ENCODE assay signal across 11 mouse cellular contexts in genomic region chr11:11656995-11657530, GRCm38 (mm10). TPM values are rescaled to one million over a fixed set of nuclear protein-coding genes. Genes with fewer than 3 reads are reported as not detected.
A peak's percentile ranks its signal among the peaks of the same experiment; 100 is the strongest.
DNase-seq lines count a peak whose midpoint lies in the region; ATAC-seq lines count a peak whose summit lies in the region.
"Had no signal": no experiment of that assay in that cellular context is flagged by ENCODE, and none has a peak within 500 bp of the region (broad histone marks: within the 10 kb centered on the region; RNA-seq: fewer than 3 reads in every experiment).

No protein-coding gene starts in this region.

- no peaks in the 10 kb centered on the region for H3K9me3 ChIP-seq in hindbrain, embryonic 14.5 days (ENCODE audit: control insufficient read depth, low read length)
- no peaks in the 10 kb centered on the region for H3K9me3 ChIP-seq in hindbrain, embryonic 12.5 days (replicated peaks)
- H3K9me3 ChIP-seq in liver, embryonic 16.5 days (replicated peaks; ENCODE audit: control insufficient read depth, low read length), result no peaks in the 10 kb centered on the region
- no peaks in the 10 kb centered on the region for H3K9me3 ChIP-seq in stomach, embryonic 16.5 days (replicated peaks; ENCODE audit: control insufficient read depth, low read length)
- H3K9me3 ChIP-seq: embryonic facial prominence, embryonic 10.5 days; heart, embryonic 13.5 days; limb, embryonic 12.5 days had no signal

- no peaks in the 10 kb centered on the region for H3K36me3 ChIP-seq in hindbrain, embryonic 14.5 days (replicated peaks; ENCODE audit: control insufficient read depth, insufficient read depth)
- H3K36me3 ChIP-seq in hindbrain, embryonic 12.5 days, result no peaks in the 10 kb centered on the region
- H3K36me3 ChIP-seq in liver, embryonic 16.5 days (ENCODE audit: control insufficient read depth, insufficient read depth), result no peaks in the 10 kb centered on the region
- H3K36me3 ChIP-seq in stomach, embryonic 16.5 days (ENCODE audit: control insufficient read depth, insufficient read depth, low read length), result no peaks in the 10 kb centered on the region
- H3K36me3 ChIP-seq: embryonic facial prominence, embryonic 10.5 days; heart, embryonic 13.5 days; limb, embryonic 12.5 days had no signal

- H3K4me2 ChIP-seq in hindbrain, embryonic 14.5 days (replicated peaks), result no peak overlapping the region
- H3K4me2 ChIP-seq in hindbrain, embryonic 12.5 days (replicated peaks), result no peak overlapping the region
- peak overlapping the region; percentile 13; the same call in 1 of the 2 replicates for H3K4me2 ChIP-seq in liver, embryonic 16.5 days (ENCODE audit: low read depth, low read length)
- H3K4me2 ChIP-seq in stomach, embryonic 16.5 days (ENCODE audit: low read depth, low read length), result no peak overlapping the region
- H3K4me2 ChIP-seq: heart, embryonic 13.5 days; limb, embryonic 12.5 days had no signal

- no peak overlapping the region for H3K27ac ChIP-seq in hindbrain, embryonic 14.5 days
- H3K27ac ChIP-seq in hindbrain, embryonic 12.5 days, result no peak overlapping the region
- 0 out of 2 replicates have a peak overlapping the region, but pooled peaks have one; percentile 15 for H3K27ac ChIP-seq in liver, embryonic 16.5 days (ENCODE audit: low read length)
- H3K27ac ChIP-seq in stomach, embryonic 16.5 days (ENCODE audit: low read length), result 0 out of 2 replicates have a peak overlapping the region, but pooled peaks have one; percentile 10
- H3K27ac ChIP-seq: embryonic facial prominence, embryonic 10.5 days; heart, embryonic 13.5 days; limb, embryonic 12.5 days had no signal

- no peak overlapping the region for H3K9ac ChIP-seq in hindbrain, embryonic 14.5 days
- H3K9ac ChIP-seq in hindbrain, embryonic 12.5 days, result no peak overlapping the region
- H3K9ac ChIP-seq in liver, embryonic 16.5 days (ENCODE audit: low read depth, low read length), result no peak overlapping the region
- H3K9ac ChIP-seq in stomach, embryonic 16.5 days (ENCODE audit: low read length), result no peak overlapping the region
- H3K9ac ChIP-seq: heart, embryonic 13.5 days; limb, embryonic 12.5 days had no signal

- no peaks in the 10 kb centered on the region for H3K27me3 ChIP-seq in hindbrain, embryonic 14.5 days (ENCODE audit: control insufficient read depth, insufficient read depth, low read length)
- H3K27me3 ChIP-seq in hindbrain, embryonic 12.5 days, result no peaks in the 10 kb centered on the region
- H3K27me3 ChIP-seq in liver, embryonic 16.5 days (ENCODE audit: control insufficient read depth, insufficient read depth, low read depth, low read length), result no peaks in the 10 kb centered on the region
- no peaks in the 10 kb centered on the region for H3K27me3 ChIP-seq in stomach, embryonic 16.5 days (ENCODE audit: control insufficient read depth, insufficient read depth, low read length)
- H3K27me3 ChIP-seq: heart, embryonic 13.5 days; limb, embryonic 12.5 days had no signal

- ATAC-seq in hindbrain, embryonic 14.5 days (ENCODE audit: low FRiP score), result peak; percentile 55; the same call in 1 of the 2 replicates
- ATAC-seq in hindbrain, embryonic 12.5 days (ENCODE audit: low FRiP score), result no peak
- ATAC-seq in liver, embryonic 16.5 days (ENCODE audit: low read depth), result peak; percentile 86
- ATAC-seq in stomach, embryonic 16.5 days (ENCODE audit: insufficient read depth, low FRiP score), result peak; percentile 90

- no peaks in the 10 kb centered on the region for H3K4me1 ChIP-seq in hindbrain, embryonic 14.5 days (replicated peaks; ENCODE audit: control insufficient read depth, insufficient read depth, low read length)
- no peaks in the 10 kb centered on the region for H3K4me1 ChIP-seq in hindbrain, embryonic 12.5 days
- H3K4me1 ChIP-seq in liver, embryonic 16.5 days (ENCODE audit: control insufficient read depth, low read depth, low read length), result peaks cover 18% of the 10 kb centered on the region
- peaks cover 6% of the 10 kb centered on the region; the same call in 1 of the 2 replicates for H3K4me1 ChIP-seq in stomach, embryonic 16.5 days (ENCODE audit: control insufficient read depth, insufficient read depth, low read length)
- H3K4me1 ChIP-seq: embryonic facial prominence, embryonic 10.5 days; heart, embryonic 13.5 days had no signal

- H3K4me3 ChIP-seq in hindbrain, embryonic 14.5 days (replicated peaks; ENCODE audit: low read length), result no peak overlapping the region
- H3K4me3 ChIP-seq in hindbrain, embryonic 12.5 days, result no peak overlapping the region
- H3K4me3 ChIP-seq in liver, embryonic 16.5 days (ENCODE audit: low read depth, low read length), result no peak overlapping the region
- no peak overlapping the region for H3K4me3 ChIP-seq in stomach, embryonic 16.5 days (replicated peaks; ENCODE audit: low read length)
- H3K4me3 ChIP-seq: embryonic facial prominence, embryonic 10.5 days; heart, embryonic 13.5 days; limb, embryonic 12.5 days had no signal

- DNase-seq in hindbrain, embryonic 14.5 days (ENCODE audit: low spot score), result no peak
- peak; percentile 11 for DNase-seq in ZHBTc4 (ENCODE audit: low read depth, low spot score)
- DNase-seq in layer of hippocampus, adult 8-10 months (ENCODE audit: low spot score in 2 of 2), result no peak
- no peak for DNase-seq in right cerebral cortex, postnatal 4 days
- DNase-seq in layer of hippocampus, postnatal 14 days (ENCODE audit: low spot score in 2 of 2), result no peak

- WGBS in hindbrain, embryonic 14.5 days, result 61% methylated on average over 5 of the region's 5 CpGs
- 58% methylated on average over 5 of the region's 5 CpGs for WGBS in hindbrain, embryonic 12.5 days
- WGBS in liver, embryonic 16.5 days (ENCODE audit: insufficient replicate concordance), result 11% methylated on average over 5 of the region's 5 CpGs
- 31% methylated on average over 5 of the region's 5 CpGs for WGBS in stomach, embryonic 16.5 days

RNA-seq across cellular contexts. Expression of gene Ikzf1, which starts 27.7 kb away (rescaled TPM):
- 2.2 and 2.6 TPM in 2 replicates for polyA plus RNA-seq in hindbrain, embryonic 14.5 days (2014; fragmentation: Nextera tagmentation; extraction: Ambion mirVana)
- 0.94 and 2.0 TPM in 2 replicates for polyA plus RNA-seq in hindbrain, embryonic 12.5 days (2016; fragmentation: Nextera tagmentation; extraction: Ambion mirVana)
- polyA plus RNA-seq in liver, embryonic 16.5 days (2015; fragmentation: Nextera tagmentation; extraction: Ambion mirVana), result 32.8 and 35.1 TPM in 2 replicates
- polyA plus RNA-seq in stomach, embryonic 16.5 days (2015; fragmentation: Nextera tagmentation; extraction: Ambion mirVana), result 3.5 and 3.8 TPM in 2 replicates
- 10 to 100 TPM in 2 of 4 experiments, 1 to 10 TPM in 2; 1.5 to 10.9 (median 6.8) TPM for total RNA-seq in layer of hippocampus, adult 8-10 months (2022)
- 1 to 10 TPM; 3.2 to 3.9 TPM for total RNA-seq in layer of hippocampus, postnatal 14 days (2021)

RNA-seq across cellular contexts. Expression of gene 4930512M02Rik, which starts 29.4 kb away (rescaled TPM):
- not detected in 2 replicates for polyA plus RNA-seq in hindbrain, embryonic 14.5 days (2014; fragmentation: Nextera tagmentation; extraction: Ambion mirVana)
- not detected in 2 replicates for polyA plus RNA-seq in hindbrain, embryonic 12.5 days (2016; fragmentation: Nextera tagmentation; extraction: Ambion mirVana)
- polyA plus RNA-seq in liver, embryonic 16.5 days (2015; fragmentation: Nextera tagmentation; extraction: Ambion mirVana), result not detected in 2 replicates
- not detected in 2 replicates for polyA plus RNA-seq in stomach, embryonic 16.5 days (2015; fragmentation: Nextera tagmentation; extraction: Ambion mirVana)
- total RNA-seq in layer of hippocampus, adult 8-10 months (2022), result not detected
- not detected for total RNA-seq in layer of hippocampus, postnatal 14 days (2021)
- polyA plus RNA-seq: embryonic facial prominence, embryonic 10.5 days; heart, embryonic 13.5 days; limb, embryonic 12.5 days had no signal

Comparison
In these comparisons a context has a peak if more than half of its experiments do, and no peak if none do; other contexts are left out.
1. H3K27ac ChIP-seq: peak in liver, embryonic 16.5 days (single experiment) and stomach, embryonic 16.5 days (single experiment); none in hindbrain, embryonic 14.5 days (single experiment) and hindbrain, embryonic 12.5 days (single experiment).